Mouse (Mus musculus): ENCODE measurements around the gene Phlpp2.

DNA sequence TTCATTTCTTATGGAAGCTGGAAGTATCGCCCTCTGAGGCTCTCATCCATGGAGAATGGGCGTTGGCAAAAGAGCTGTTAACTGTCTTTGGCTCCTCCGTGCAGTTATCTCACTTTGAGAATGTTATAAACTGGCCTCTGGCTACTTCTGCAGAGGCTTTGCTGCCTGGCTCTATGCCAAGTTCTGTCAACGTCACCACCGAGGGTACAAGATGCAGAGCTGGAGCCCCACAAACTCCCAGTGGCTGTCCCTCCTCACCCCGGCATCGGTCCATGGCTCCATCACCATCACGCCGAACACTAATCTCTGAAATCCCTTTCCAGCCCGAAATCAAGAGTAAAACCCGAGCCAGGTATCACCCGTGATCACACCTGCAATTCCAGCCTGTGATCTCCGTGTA, 95.1 kb downstream of the Phlpp2 start:
- no peak for TF ChIP-seq CTCF (conservative IDR thresholded peaks at IDR 0.05; ENCODE audit: low read length)
- no peak for TF ChIP-seq NANOG (IDR thresholded peaks at IDR 0.05; ENCODE audit: borderline replicate concordance, low read length)
